Mouse (Mus musculus) right cerebral cortex, postnatal 25 days (tissue): ENCODE measurements at regions not wholly inside any gene's neighbourhood (a gene's known extent, or its start where the extent isn't known, plus 50 kb on each side); places are given as distances from the start of the nearest gene placed in this dataset.
A peak's percentile ranks its signal among the peaks of the same experiment; 100 is the strongest.

Experiments
- DNase-seq: peaks from one replicate; pipeline ENCODE4 v3.0.0; 2022

DNA sequence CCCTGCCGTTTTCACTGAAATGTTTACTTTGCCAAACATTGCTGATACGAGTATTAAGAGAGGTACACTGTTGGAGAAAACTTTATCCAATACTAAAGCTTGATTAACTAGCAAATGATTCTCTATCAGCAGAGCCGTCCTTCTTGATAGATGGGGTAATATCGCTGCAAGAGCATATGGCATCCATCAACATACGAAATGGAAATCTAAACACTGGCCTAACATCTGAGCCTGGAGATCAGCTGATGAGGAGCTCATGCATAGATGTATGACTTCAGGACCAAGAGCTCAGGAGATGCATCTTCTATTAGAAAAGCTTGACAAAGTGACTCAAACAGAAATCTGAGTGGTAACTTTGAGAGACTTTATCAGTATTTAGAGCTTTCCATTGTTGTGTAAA lies 666.5 kb downstream of the Defb40 start:
- DNase-seq = no peak

DNA sequence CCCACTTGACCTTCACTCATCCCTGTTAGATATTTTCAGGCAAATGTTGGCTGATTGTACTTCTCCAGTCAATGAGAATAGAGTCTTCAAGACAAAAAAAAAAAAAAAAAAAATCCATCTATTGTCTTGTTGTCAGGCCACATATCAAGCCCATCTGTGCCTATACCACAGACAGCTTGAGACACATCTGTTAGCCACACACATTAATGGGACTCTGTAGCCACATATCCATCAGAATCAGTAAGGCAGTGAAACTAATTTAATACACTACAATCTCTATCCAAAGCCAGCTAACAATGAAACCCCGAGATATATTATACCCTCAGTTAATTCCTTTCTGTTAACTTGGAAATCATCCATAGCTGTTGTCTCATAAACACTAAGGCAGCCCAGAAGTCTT lies 667.1 kb downstream of the Defb40 start:
- DNase-seq = no peak

DNA sequence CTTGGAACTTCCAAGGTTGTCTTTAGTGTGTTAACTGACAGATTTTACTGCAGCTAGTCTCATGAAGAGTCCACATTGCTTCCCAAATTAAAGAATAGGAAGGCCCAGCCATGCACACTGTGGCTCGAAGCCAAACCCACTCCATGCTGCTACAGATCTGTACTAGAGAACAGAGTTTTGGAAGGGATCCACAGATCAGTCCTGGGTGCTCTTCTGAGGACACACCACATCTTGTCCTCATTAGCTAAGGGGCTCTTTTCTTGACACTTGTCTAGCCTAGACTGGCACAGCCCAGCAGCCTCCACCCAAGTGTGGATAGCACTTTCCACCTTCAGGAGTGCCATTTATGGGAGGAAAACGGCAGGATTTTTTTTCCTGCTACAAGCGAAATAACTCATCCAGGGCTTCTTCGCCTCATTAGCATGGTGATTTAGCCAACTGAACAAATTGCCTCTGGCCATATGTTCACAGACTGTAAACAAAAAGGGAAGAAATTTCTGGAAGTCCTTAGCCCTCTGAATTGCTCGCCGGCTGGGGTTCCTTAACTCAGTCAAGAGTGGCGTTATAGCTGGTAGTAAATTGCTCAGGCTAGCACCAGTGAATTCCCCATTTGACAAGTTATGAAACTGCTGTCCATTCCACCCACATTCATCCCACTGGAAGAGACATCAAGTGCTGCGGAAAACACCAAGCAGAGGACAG lies 690.4 kb downstream of the Defb40 start:
- DNase-seq = peak; percentile 6

DNA sequence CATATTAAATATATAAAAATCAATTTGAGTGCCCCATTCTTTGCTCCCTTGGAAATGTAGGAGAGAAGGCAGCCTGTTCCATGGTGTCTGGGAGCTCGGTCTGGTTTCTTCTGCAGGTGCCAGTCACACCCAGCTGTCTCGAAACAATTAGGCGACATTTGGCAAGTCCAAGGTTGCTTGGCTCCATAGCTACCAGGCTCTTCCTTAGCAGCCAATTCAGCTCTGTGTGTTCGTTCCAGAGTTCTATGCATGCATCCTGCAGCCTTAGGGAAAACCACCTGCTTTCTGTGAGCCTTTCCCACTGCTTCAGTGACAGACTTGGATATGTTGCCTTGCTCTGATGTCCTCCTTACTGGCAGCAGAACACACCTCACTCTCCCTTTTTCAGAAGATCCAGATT lies 698.1 kb downstream of the Defb40 start:
- no peak for DNase-seq

DNA sequence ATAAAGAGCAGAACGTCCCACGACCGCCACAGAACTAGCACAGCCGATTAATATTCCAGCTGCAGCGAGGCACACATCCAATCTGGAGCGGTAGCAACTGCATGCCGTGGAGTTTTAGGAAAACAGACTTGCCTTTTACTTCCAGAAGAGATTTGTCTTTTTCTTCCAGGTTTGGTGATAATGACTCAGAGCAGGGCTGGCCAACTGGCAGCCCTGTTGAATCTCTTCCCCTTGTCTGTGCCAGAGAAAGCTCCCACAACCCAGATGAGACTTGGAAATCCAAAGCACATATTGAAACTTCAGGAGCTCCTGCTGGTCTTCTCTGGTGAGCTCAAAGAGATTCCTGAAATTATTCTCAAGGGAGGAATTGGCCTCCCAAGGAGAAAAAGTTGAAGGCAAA lies 709.8 kb downstream of the Defb40 start:
- DNase-seq = peak; percentile 69

DNA sequence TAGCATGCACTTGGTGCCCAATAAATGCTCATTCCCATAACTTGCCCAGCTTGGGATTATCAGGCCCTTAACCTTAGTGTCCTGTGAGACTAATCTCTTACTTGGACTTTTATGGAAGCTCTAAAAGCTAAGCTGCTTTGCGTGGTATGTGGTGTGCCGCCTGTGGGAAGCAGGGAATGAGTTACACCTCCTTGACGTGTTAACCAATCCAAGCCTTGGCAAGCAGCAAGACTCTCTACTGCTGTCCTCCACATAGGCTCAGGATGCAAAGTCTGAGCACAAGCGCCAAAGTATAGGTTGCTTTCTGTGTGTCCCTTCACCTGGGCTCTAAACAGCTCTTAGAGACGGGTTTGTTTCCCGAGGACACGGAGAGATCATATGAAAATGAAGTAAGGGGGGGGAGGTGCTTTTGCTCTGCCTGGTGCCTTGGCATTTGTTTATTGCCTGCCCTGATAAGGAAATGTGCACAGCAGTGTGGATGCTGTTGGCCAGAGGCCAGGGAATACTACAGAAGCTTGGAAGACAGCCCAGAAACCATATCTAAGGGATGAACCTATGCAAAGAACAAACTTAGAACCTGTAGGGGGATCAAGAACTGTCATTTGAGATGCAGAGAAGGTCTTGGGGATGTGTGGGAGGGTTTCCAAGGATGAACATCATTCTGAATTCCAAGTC lies 719.6 kb downstream of the Defb40 start:
- no peak for DNase-seq

DNA sequence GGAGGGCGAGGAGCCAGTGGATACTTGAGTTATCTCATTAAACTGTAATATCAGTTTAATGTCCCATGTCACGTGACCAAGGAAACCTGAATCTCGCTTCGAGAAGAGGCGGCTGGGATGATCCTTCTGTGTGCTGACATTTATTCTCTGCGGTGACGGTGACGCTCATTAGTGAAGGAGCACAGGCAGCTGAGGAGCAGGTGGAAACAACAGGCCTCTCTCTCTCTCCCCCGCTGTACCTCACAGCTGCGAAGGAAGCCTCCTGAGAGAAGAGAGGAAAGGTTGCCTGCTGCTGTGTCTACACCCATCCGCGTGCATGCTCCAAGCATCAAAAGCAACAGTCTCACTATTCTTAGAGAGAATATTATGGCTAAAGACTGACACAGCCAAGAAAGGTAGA lies 731.8 kb downstream of the Defb40 start:
- DNase-seq = no peak

DNA sequence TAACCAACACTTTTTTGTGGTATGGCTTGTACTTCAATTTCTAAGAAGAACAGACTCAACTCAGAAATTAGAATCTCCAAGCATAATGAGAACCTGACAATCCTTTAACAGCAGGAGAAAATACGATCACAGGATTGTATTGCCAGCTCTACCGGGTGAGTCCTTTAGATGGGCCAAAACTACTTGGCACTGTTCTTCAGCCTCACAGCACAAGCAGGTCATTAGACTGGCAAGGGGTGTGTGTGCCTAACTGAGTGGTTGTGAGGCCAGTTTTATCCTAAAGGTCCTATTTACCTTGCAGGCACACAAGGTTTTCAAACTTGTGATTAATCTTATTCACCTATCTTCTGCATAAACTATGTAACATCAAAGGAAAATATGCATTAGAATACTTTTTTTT lies 760.5 kb downstream of the Defb40 start:
- no peak for DNase-seq

DNA sequence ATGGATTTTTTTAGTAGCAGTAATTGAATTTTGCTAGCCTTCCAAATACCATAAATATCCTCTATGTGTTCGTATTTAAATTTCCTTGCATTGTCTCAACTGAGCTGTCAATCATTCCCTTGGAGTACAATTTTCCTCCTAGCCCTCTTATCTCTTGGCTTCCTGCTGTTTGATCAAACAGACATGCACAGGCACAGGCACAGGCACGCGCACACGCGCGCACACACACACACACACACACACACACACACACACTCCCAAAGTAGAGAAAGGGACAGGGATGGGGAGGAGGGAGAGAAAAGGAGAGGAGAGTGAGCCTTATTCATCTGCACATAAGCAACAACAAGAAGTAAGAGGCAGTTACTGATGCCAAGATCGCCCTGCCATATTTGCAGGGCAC lies 760.9 kb downstream of the Defb40 start:
- DNase-seq = no peak

DNA sequence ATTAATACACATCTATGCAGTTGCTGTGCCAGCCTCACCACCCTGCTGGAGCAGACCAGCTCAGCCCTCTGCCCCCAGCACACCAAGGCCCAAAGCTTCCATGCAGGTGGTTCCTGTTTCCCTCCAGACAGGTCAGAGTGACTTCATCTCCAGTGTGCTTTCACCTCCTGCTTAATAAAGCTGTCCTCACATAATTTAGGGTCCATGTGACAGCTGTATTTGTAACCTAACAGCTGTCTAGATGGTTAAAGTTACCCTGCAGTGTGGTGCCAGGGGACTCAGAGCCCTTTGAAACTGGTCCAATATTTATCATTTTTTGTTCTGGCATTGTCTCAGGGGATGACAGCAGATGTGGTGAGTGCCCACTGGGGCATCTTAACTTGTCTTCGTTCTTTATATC lies 761.5 kb downstream of the Defb40 start:
- no peak for DNase-seq

DNA sequence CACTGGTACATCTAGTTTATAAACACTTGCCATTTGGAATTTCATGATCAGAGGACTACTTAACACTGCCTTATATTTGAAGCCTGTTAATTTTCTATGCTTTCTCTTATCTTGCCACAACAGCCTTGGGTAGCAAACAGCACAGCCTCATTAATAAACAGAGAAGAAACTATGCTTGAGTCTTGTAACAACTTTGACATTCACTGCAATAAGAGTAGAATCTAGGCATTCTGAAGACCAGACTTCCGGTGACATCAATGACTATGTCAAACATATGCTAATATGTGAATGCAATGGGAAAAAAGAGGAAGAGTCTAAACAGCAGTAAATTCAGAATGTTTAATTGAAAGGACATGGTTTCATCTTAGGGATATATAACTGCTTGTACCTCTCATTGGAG lies 768.0 kb downstream of the Defb40 start:
- no peak for DNase-seq

DNA sequence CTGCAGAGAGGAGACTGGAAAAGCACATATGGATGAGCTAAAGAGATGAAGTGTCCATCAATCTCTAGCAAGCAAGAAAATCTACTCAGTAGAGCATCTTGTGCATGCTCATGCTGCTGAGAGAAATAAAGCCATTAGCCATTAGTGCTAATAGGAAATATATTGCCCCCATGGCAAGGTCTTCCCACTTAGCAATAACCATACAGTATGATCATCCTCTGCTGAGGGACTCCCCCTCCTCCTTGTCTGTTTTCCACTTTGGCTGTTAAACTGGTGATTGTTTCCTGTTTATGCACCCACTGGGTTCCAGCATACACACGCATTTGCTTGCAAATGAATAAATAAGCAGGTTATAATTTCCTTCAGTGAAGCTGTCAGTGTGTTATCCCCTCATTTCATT lies 769.4 kb downstream of the Defb40 start:
- no peak for DNase-seq

DNA sequence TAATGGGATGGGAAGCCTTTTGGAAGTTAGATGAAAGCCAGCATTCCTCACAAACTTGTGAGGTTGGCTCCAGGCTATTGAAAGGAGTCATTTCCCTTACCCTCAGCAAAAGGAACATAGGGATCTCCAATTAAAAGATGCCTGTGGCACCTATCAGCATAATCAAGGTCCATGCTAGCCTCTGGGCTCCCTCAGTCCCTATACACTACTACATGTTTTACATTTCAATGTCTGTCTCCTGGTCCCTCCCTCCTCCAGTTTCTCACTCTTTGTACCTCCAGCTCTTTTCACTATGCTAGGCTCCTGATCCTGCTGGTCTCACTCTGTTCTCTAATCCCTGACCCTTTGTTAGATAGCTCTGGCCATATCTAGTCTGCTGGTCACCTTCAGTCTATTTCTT lies 790.6 kb downstream of the Defb40 start:
- DNase-seq = no peak

DNA sequence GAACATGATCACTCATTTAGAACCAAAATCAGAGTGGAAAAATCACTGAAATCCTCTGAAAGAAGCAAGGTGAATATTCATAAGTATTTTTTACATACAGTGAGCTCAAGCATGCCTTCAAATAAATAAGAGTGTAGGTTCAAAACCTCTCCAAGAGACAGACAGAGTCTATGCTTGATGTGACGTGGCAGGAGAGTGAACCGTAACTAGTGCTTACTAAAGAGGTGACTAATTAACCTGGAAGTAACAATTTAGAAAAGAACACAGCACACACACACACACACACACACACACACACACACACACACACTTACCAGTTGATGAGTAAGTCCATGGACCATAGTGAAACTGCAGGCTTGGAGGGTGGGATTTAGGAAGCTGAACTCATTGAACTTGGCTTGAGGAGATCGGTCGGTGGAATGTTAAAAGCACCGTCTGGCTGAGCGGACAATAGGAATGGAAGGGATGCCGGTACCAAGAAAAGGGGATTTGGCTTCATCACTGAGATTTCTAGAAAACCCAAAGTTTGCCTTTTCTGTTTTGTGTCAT lies 802.4 kb downstream of the Defb40 start:
- no peak for DNase-seq

DNA sequence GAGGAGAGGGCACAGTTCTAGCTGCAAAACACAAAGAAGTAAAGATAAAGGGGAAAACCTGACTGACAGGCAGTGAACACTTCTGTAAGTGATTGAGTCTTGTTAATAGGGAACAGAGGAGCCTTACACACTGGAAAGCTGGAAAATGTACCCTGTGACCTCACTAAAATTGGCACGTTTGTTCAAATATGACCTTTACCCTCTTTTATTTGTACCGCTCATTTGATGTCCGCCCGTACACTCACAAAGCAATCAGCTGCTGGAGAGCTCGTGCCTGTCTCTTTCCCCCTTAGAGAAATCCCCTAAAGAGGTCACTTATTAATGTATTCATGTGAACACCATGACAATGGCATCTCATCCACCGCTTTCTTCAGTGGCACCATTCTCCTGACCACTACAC lies 819.4 kb downstream of the Defb40 start:
- DNase-seq = no peak

DNA sequence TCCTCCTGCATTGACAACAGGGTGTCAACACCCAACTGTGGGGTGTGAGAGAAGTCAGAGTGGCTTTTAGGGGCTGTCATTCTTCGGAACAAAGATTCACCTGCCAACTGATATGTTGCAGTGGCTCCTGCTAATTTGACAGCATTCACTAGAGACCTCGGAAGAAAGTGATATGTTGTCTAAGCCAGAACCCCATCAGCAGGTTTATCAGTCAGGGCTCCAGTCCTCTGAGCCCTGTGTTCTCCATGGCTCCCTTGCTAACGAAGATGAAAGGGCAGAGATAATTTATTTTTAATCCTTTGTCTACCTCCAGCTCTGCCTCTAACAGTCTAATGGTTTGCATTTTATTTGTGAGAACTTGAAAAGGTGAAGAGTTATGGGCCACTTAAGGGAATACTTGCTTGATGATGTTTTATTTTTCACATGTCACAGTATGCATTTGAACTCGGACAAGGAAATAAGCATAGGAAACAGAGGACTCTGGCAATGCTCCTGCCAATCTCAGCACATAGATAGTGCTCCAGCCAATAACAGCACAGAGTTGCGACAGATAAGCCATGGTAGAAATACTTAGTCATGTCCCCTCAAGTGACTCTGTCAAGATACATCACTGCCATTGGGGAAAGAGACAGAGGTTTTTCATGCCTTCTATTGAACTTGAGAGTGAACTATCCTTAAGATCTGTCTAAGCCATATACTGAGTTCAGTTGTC lies 862.6 kb downstream of the Defb40 start:
- DNase-seq = no peak

DNA sequence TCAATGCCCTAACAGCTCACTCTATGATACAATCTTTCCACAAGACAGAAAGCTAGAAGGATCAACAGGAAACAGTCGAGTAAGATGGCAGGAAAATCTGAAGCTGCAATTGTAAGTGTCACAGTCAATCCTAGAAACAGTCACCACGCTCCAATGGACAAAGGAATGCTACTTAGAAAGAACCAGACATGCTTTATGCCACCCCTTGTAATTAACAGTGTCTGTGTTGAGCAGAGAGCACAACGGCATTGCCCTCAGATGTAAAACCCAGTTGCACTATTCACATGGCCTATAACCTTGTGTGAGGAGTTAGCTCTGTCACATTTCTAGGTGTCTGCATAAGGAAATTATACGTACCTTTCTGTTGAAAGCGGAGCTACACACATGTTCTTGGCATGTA lies 864.8 kb downstream of the Defb40 start:
- no peak for DNase-seq

DNA sequence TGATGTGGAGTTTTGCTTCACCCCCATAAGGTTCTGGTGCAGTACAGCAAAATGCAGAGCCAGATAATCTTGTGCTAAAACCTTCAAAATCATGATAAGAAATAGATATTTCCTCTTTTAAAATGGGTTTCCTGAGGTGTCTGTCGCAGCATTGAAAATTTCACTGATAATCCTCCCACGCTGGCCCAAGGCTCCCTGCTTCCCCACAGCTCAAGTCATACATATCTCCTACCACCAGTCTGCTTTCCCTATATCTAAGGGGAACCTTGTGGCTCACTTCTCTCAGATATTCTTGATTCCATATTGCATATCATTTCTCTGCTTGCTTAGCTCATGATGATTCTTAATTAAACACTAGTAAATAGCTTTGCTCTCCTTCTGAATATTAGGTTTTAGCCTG lies 868.6 kb downstream of the Defb40 start:
- no peak for DNase-seq

DNA sequence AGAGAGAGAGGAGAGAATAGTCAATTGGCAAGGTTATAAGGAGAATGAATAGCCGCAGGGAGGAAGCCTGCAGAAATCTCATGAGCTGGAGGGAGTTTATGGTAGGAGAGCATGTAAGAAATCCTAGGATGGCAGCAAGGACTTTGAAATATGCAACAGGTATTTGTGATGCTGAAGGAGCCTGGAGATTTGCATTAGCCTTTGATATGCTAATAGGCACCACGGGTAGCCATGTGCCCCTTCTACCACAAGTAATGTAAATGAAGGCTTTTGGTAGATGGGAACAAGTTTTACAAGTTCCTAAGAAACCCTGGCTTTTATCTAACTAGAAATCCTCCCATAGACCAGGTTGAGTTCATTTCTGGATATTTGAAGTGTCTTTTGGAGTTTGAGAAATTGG lies 871.2 kb downstream of the Defb40 start:
- no peak for DNase-seq

DNA sequence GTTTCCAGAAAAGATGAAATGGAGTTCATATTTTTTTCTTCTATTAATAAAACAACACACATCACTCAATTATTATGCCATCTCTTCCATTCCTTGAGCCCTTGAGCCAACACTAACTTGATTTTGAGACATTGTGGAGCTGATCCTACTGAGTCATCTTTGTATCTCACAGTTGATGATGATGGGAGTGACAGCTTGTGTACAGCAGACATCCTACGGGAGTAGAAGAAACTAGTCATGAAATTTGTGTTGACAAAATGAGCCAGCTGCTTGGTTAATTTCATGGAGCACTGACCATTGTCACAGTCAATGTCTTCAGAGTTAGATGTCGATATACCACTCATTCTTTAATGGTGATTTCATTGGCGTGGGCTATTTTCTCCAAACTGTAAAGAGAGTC lies 912.6 kb downstream of the Defb40 start:
- DNase-seq = no peak

DNA sequence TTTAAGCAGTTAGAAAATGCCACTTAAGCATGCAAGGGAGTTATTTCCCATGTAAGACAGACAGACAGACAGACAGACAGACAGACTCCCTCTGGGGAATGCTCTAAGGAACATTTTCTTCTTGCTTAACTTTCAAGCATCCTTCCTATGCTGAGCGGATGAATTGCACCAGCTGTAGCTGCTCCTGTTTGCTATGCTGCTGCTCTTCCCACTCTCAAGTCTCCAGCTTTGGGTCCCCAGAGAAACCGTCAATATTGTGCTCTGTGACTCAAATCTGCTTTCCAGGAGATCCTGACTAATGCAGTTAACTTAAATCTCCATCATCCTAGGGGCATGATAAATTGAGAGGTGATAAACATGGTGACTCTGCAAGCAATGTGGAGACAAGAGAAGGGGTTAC lies 918.5 kb downstream of the Defb40 start:
- DNase-seq = no peak

DNA sequence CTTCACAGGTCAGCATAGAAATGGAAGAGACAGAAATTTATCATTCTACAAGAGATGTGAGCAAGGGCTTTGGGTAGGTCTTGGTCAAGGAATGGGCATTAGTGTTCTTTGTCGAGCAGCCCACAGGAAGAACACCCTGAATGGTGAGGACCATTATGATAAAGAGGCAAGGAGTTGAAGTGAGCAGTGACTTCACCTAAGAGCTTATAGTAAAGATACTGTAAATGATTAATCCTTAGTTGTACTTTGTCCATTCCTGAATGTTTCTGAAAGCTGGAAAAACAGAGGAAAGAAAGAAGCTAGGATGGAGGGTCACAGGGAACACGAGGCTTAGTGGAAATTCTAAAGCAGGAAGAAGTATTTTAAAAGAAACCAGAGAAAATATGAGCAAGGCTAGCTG lies 956.9 kb downstream of the Defb40 start:
- no peak for DNase-seq

DNA sequence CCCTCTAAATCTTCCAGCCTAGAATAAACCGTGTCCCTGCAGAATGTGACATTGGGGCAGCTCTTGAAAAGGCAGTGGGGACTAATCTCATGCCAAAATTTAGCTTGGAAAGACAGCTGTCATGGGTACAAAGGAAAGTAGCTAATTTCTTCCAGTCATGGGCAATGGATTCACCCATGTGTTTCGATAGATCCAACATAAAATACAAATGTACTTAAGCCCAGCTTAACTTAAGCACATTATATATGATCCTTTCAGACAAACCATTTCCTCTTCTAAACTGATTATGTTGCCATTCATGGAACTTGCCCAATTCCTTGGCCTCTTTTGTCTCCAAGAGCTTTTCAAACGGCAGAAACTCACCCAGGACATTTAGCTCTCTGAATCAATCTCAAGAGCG lies 970.5 kb downstream of the Defb40 start:
- DNase-seq = no peak

DNA sequence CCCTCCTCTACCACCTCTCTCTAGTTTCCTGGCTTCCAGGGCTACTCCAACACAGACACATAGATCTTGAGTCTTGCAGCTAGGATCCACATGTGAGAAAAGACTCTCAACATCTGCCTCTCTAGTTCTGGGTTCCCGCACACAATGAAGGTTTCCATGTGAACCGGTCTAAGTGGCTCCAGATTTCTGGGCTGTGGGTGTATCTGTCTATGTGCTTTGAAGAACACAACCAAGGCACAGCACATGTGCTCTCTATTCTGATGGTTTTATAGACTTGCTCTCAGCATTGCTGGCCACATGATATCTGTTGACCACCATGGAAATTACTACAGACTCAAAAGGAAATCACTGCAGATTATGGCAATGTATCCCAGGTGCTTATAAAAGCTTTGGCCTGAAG lies 972.4 kb downstream of the Defb40 start:
- no peak for DNase-seq
